Mouse (Mus musculus): ENCODE measurements around the gene Adssl1.

DNA sequence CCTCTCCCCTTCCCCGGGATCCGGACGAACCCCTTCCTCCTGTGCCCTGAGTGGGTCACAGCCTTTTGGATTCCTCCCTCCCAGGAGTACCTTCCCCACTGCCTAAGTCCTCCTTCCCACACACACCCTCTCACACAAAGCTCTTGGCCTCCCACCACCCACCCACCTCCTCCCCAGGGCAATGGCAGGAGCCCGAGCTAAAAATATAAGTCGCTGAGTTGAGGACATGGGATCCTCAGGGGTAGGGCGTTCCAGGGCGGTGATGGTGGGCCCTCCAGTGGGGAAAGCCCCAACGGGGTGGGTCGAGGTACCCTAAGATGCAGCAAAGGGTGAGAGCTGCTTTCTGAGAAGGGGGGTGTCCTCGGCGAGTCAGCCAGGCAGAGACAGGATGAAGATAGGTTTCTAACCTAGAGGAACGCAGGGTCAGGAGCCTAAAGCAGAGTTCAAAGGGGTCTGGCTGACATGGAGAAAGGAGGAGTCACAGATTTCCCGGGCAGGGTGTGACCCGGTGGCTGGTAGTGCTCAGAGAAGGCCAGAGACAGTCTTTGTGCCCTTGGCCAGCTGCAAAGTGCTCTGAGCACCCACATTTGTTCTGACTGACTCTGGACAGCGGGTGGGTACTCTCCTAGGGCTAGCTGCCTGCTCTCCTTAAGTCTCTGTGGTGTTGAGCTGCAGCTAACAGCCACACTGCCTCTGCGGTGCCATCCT, 663 bp downstream of the Adssl1 start:
- TF ChIP-seq CTCF (IDR thresholded peaks at IDR 0.05; ENCODE audit: low read depth), result no peak
- TF ChIP-seq EP300 (optimal IDR thresholded peaks at IDR 0.05), result no peak
